Mouse (Mus musculus) erythroblast, embryonic 14.5 days (primary cell): ENCODE data around the gene Brms1.

ENCODE experiments used
- GATA1 ChIP-seq: IDR thresholded peaks from 2 replicates; pipeline ENCODE4 v1.6.1; 2012; ENCODE audit warnings: low read length, inconsistent platforms, mixed read lengths
- TAL1 ChIP-seq: IDR thresholded peaks from 3 replicates; pipeline ENCODE4 v1.6.1; 2012; ENCODE audit warnings: low read length, inconsistent platforms, mixed read lengths

GRCm38 (mm10) chr19:5023621-5024479 is 17.3 kb upstream of the Brms1 start, which contains the start of gene Slc29a2:
- TF ChIP-seq GATA1 = no peak
- TF ChIP-seq TAL1 = no peak
